Mouse (Mus musculus) erythroblast, embryonic 14.5 days (primary cell): ENCODE results near the gene Cnot10.
"Not testable (repeated sequence)": the region's sequence is repeated elsewhere in the genome, so short reads cannot be mapped to it uniquely, and the experiment has no call there.

ENCODE experiments used
- GATA1 ChIP-seq: IDR thresholded peaks from 2 replicates; pipeline ENCODE4 v1.6.1; 2012; ENCODE audit warnings: low read length, inconsistent platforms, mixed read lengths
- TAL1 ChIP-seq: IDR thresholded peaks from 3 replicates; pipeline ENCODE4 v1.6.1; 2012; ENCODE audit warnings: low read length, inconsistent platforms, mixed read lengths

GRCm38 (mm10) chr9:114648472-114648871 lies 8.5 kb upstream of the Cnot10 start:
- not testable (repeated sequence) for TF ChIP-seq GATA1, TAL1
